Mouse (Mus musculus) thymus, postnatal 4 days (tissue): ENCODE results near the gene Eif3m.

Source experiments
- DNase-seq: peaks from one replicate; pipeline ENCODE4 v3.0.0; 2021

Gene Eif3m

DNA sequence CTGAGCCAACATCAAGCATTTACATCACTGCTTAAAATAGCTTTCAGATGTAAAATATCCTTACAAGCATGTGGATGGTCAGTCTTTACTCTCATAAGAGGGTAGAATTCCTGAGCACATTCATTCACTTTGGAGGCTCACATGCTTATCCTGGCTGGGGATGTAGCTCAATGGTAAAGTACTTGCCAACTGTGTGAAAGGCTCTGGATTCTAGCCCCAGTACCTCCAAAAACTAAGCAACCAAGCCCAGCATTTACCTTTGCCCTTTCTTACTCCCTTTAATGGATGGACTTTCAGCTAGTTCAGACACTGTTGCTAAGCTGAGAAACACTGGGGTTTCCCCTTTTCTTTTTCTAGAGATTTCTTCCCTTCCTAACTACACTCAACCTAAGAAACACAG, 9.6 kb downstream of the Eif3m start:
- no peak for DNase-seq

DNA sequence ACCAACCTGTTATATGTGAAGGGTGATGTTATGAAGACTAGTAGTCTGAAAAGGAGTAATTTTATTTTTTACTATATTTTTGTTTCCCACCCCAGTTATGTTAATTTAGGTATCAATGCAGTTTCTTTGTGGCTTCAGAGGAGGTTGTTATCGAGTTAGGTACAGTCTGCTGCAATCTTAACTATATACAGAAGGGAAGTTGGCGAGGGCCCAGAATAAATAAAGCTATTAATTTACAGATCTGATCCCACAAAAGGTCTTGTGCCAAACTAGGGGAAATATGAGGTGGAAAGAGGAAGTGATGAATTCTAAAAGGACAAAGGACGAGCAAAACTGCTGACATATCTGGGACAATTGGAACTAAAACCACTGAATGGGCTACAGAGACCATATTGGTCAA, 20.7 kb downstream of the Eif3m start:
- no peak for DNase-seq

DNA sequence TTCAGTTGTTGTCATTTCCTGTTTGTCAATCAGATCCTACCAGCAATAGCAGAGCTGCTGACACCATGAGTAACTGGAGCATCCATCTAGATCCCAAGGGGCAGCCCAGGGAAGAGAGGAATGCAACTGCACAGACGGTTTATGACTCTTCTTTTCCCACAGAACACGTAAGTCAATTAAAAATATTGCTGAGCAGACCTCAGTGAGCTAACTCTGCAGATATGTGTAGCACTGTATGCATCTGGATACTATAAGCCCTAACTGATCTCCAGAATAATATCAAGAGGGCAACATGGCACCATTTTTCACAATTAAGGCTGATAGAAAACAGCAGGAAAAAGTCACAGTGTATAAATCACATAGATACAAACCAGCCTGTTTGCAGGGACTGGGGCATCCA, 22.4 kb downstream of the Eif3m start:
- no peak for DNase-seq

DNA sequence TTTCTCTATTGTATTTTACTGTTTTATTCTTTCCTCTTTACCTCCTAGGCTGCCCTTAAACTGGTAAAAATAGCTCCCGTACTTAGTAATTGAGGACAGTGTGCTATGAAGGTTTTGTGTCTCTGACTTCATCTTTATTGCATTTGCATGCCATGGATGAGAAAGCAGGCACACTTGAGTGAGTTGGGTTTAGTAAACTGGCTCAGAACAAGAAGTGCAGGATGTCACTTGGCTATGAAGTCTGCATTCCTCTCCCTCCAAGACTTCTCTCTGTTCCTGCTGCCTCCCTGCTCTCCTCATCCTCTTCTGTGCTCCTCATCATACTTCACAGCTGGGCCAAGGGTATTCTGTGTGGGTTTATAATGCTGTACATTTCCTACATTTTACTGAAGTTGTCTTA, 27.9 kb downstream of the Eif3m start:
- DNase-seq: no peak

DNA sequence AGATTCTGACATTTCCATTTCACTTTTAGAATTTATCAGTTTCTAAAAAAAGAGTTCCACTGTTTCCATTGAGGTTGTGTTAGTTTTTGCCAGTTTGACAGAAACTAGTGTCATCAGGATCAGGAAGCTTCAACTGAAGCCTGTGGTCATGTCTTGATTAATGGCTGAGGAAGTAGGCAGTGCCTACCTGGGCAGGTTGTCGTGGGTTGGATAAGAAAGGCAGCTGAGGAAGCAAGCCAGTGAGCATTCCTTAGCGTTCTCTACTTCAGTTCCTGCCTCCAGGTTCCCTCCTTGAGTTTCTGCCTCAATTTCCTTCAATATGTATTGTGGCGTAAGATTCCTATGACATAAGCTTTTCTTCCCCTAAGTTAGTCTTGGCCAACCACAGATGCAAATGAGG, 31.1 kb downstream of the Eif3m start:
- no peak for DNase-seq

DNA sequence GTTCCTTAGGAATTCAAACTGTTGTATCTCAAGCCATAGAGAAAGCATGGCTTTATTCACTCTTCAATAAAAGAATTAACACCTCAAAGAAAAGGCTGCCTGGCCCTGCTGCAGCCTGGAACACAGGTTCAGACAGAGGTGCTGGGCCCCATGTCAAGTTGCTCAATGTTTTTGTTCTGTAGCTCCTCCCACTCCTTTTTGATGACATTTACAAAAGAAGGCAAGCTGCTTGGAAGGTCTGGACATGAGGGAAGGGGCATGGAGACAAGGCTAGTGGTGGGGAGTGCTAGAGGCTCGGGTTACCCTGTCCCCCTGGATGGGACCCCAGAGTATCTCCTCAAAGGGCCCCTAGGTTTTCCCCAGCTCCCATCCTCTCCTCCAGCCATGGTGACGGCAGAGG, 35.2 kb downstream of the Eif3m start:
- DNase-seq: no peak

DNA sequence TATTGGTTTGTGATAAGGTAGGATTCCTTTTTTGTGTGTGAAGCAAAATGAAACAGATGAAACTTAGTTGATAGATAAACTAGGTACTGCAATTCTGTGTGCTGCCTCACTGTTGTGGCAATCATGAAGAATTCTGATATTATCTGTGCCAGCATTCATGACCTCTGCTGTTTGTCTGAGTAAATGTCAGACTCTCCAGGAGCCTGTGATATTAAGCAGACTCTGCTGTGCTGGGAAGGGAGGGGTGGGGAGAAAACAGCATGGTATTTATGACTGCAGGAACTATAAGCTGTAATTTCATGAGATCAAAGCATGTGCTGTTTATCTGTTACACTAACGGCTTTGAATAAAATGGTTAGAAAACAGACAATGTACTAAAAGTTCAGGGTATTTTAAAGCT, 52.4 kb downstream of the Eif3m start:
- no peak for DNase-seq
